Mouse (Mus musculus) kidney, adult 2 months (tissue): ENCODE measurements around the gene Erg28. TPM values are rescaled to one million over a fixed set of nuclear protein-coding genes. Genes with fewer than 3 reads are reported as not detected.

Experiments
- DNase-seq: peaks from one replicate; pipeline ENCODE4 v3.0.0; 2021
- H3K27ac ChIP-seq: fragments of 200-500 bp; 2 replicates; pipeline ENCODE4 v1.5.1; 2012; ENCODE audit warnings: low read depth, low read length, control low read depth, inconsistent platforms; ENCODE audit not compliant: insufficient read depth
- H3K27me3 ChIP-seq: fragments of 200-500 bp; replicated peaks from 2 replicates; pipeline ENCODE4 v1.6.1; 2012; ENCODE audit warnings: mild to moderate bottlenecking, moderate library complexity, low read length, inconsistent platforms; ENCODE audit not compliant: control insufficient read depth, insufficient read depth
- H3K36me3 ChIP-seq: fragments of 200-500 bp; 2 replicates; pipeline ENCODE4 v1.6.1; 2012; ENCODE audit warnings: mild to moderate bottlenecking, moderate library complexity, low read length, inconsistent platforms; ENCODE audit not compliant: control insufficient read depth, insufficient read depth
- H3K4me1 ChIP-seq: fragments of 200-500 bp; 2 replicates; pipeline ENCODE4 v1.6.1; 2011; ENCODE audit warnings: low read length; ENCODE audit not compliant: control insufficient read depth, insufficient read depth
- H3K4me3 ChIP-seq: fragments of 200-500 bp; 2 replicates; pipeline ENCODE4 v1.5.1; 2011; ENCODE audit warnings: mild to moderate bottlenecking, low read depth, low read length, control low read depth; ENCODE audit not compliant: insufficient read depth
- CTCF ChIP-seq: fragments of 200-500 bp; conservative IDR thresholded peaks from 2 replicates; pipeline ENCODE4 v1.5.1; 2011; ENCODE audit warnings: low read depth, mild to moderate bottlenecking, control low read depth, low read length, moderate library complexity, mixed read lengths; ENCODE audit not compliant: insufficient read depth, insufficient read length
- POLR2A ChIP-seq: fragments of 200-500 bp; IDR thresholded peaks from one replicate; pipeline ENCODE4 v1.6.1; 2011; ENCODE audit warnings: low read depth, low read length, control low read depth
- WGBS: fragments of 180-500 bp; shearing (Covaris S2); methylation state at CpG from one replicate; pipeline ENCODE4 v1.1.7; 2018; 5-methylcytosine and 5-hydroxymethylcytosine counted together
- polyA plus RNA-seq: library from polyadenylated mRNA; depleted of rRNA; stranded (reverse); fragments of >200 nt; gene quantifications from 2 replicates; pipeline ENCODE4 v1.2.3, GENCODE M21; 2012; rRNA removed

Erg28 gene
- polyA plus RNA-seq: 43.1 and 48.4 TPM in 2 replicates

GRCm38 (mm10) chr12:85824438-85825264, at the start of gene Erg28, which contains the start of gene Ttll5:
Erg28 (minus strand) TSS chr12:85824550.
Ttll5 (plus strand) TSS chr12:85824659.
- TF ChIP-seq CTCF (no peak), POLR2A (no peak)
- H3K36me3 ChIP-seq: no peaks in the 10 kb centered on the region
- no peaks in the 10 kb centered on the region for H3K27me3 ChIP-seq
- peak within 1 kb of the TSS; percentile 58 for H3K4me3 ChIP-seq
- DNase-seq: peak; percentile 97
- H3K27ac ChIP-seq: peak within 1 kb of the TSS; percentile 75
- WGBS: under 1% methylated on average over 67 of the region's 67 CpGs
- peaks cover 5% of the 10 kb centered on the region; the same call in 1 of the 2 replicates for H3K4me1 ChIP-seq

DNA sequence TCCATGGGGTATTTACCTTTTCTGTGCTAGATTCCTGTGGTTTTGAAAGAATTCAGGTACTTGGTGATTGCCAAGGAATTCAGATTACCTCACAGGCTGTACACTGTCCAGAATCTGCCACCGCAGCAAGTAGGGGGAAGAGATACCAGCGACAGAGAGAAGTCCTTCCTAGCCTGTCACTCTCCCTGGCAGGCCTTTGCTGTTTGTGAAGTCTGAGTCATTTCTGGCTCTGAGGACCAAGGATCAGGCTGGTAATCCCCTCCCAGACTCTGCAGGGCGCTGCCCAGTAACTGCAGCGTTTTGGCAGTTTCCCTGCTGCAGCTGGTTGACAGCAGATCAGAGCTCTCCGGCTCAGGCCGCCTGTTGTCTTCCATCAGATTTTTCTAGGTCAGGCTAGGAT, 45.1 kb upstream of the Erg28 start:
- no peaks in the 10 kb centered on the region for H3K27me3 ChIP-seq
- TF ChIP-seq CTCF (no peak), POLR2A (no peak)
- no peak overlapping the region for H3K4me3 ChIP-seq
- DNase-seq: no peak
- no peak overlapping the region for H3K27ac ChIP-seq
- no peaks in the 10 kb centered on the region for H3K4me1 ChIP-seq
- H3K36me3 ChIP-seq: no peaks in the 10 kb centered on the region
- 74% methylated on average over 6 of the region's 6 CpGs for WGBS

DNA sequence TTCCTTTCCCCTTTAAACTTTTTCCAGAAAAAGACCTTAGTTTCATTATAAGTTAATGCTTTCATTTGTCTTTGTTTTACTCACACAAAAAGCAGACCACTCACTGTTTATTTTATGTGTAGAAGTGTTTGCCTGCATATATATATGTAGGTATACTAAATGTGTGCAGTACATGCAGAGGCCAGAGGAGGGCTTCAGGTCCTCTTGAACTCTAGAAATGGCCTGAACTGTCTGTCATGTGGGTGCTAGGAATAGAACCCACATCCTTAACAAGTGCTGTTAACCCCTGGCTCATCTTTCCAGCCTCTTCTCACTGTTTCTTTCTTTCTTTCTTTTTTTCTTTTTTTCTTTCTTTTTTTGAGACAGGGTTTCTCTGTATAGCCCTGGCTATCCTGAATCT, 42.8 kb upstream of the Erg28 start:
- Histone ChIP-seq H3K4me1 (peaks cover 4% of the 10 kb centered on the region; the same call in 1 of the 2 replicates), H3K36me3 (no peaks in the 10 kb centered on the region; the same call in 1 of the 2 replicates), H3K27me3 (no peaks in the 10 kb centered on the region), H3K27ac (no peak overlapping the region), H3K4me3 (no peak overlapping the region)
- no peak for DNase-seq
- TF ChIP-seq POLR2A (no peak), CTCF (no peak)

GRCm38 (mm10) chr12:85866624-85867023, 42.3 kb upstream of the Erg28 start:
- no peak for TF ChIP-seq POLR2A
- no peak for TF ChIP-seq CTCF
- H3K36me3 ChIP-seq: no peaks in the 10 kb centered on the region; the same call in 1 of the 2 replicates
- peaks cover 4% of the 10 kb centered on the region; the same call in 1 of the 2 replicates for H3K4me1 ChIP-seq
- no peaks in the 10 kb centered on the region for H3K27me3 ChIP-seq
- H3K4me3 ChIP-seq: no peak overlapping the region
- WGBS: 72% methylated on average over 4 of the region's 4 CpGs
- no peak for DNase-seq
- H3K27ac ChIP-seq: no peak overlapping the region

DNA sequence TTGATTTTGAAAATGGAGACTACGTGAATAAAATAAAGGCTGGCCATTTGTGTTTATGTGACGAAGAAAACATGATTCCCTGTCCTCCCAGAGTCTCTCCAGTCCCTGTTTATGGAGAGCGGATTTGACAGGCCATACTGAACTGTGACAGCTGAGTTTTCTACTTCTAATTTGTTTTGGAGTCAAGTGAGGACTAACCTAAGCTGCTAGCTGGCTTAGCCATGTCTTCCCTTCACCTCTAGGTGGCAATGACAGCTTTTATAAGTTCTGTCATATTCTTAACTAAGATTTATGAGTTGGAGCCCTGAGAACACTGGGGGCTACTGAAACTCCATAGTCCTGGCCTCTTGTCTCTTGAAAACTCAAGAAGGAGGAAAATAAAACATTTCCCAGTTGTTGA, 41.2 kb upstream of the Erg28 start:
- H3K27ac ChIP-seq: no peak overlapping the region
- H3K36me3 ChIP-seq: no peaks in the 10 kb centered on the region; the same call in 1 of the 2 replicates
- H3K27me3 ChIP-seq: no peaks in the 10 kb centered on the region
- H3K4me1 ChIP-seq: peaks cover 4% of the 10 kb centered on the region; the same call in 1 of the 2 replicates
- 83% methylated on average over 3 of the region's 3 CpGs for WGBS
- H3K4me3 ChIP-seq: no peak overlapping the region
- no peak for TF ChIP-seq CTCF
- TF ChIP-seq POLR2A: no peak
- peak; percentile 16 for DNase-seq

DNA sequence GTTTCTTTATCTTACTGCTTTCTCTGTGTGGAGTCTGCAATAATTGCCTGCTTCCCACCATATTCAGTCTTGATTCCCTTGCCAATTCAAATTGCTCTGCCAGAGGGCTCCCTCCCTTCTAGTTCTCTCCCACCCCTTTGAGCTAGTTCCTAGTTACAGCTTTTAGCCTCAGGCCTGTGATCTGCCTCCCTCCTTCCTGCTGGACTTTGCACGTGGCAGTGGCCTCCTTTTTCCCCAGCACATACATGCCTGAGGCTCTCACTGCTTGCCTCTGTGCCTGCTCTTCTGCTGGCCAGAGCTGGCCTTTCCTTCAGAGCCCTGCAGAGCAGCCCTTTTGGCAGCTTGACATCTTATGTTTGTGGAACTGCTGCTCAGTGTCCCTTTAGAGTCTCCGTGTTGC, 38.2 kb upstream of the Erg28 start:
- no peaks in the 10 kb centered on the region for H3K27me3 ChIP-seq
- H3K4me1 ChIP-seq: peaks cover 4% of the 10 kb centered on the region; the same call in 1 of the 2 replicates
- no peak overlapping the region for H3K4me3 ChIP-seq
- no peak overlapping the region for H3K27ac ChIP-seq
- 17% methylated on average over 2 of the region's 2 CpGs for WGBS
- H3K36me3 ChIP-seq: no peaks in the 10 kb centered on the region; the same call in 1 of the 2 replicates
- TF ChIP-seq POLR2A (no peak), CTCF (no peak)
- peak; percentile 40 for DNase-seq

GRCm38 (mm10) chr12:85859511-85860189, 35.3 kb upstream of the Erg28 start:
- WGBS: 55% methylated on average over 3 of the region's 3 CpGs
- no peak overlapping the region for H3K27ac ChIP-seq
- no peaks in the 10 kb centered on the region for H3K27me3 ChIP-seq
- DNase-seq: peak; percentile 10
- no peak overlapping the region for H3K4me3 ChIP-seq
- TF ChIP-seq CTCF: no peak
- no peak for TF ChIP-seq POLR2A
- H3K4me1 ChIP-seq: peaks cover 4% of the 10 kb centered on the region; the same call in 1 of the 2 replicates
- no peaks in the 10 kb centered on the region; the same call in 1 of the 2 replicates for H3K36me3 ChIP-seq
